In the genomic region with DNA sequence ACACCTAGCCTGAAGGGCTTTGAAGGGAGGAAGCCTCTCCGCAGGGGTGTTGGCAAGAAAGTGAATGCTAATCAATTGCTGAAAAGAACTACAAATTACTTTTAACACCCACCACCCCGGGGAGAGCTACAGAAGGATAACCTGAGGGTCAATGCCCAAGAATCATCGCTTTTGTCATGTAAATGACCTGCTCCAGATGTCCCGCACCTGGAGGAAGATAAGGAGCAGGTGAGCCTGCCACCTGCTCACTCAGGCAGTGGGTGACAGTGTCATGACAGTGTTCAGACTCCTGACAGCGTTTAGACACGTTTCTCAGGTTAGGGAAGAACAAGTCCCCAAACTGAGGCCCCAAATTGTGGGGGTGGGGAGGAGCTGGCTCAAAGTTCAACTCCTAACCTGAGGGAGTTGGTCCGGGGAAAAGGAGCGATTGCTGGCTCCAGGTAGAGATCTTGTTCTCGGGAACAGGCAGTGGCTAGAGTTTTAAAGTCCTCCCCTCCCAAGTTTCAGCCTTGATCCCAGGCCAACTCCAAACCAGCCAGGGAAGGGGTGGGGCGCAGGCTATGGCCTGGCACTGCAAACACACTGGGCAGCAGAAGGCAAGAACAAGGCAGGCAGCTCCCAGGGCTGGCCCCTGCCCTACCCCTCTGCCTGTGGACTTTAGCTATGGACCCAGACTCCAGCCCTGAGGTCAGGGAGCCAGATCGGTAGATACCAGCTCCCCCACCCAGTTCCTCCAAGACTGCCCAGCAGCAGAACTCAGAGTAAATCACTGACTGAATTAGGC, we compare ENCODE assay signal across 9 mouse cellular contexts. TPM values are rescaled to one million over a fixed set of nuclear protein-coding genes. Genes with fewer than 3 reads are reported as not detected.
DNase-seq lines count a peak whose midpoint lies in the region; ATAC-seq lines count a peak whose summit lies in the region.
"Had no signal": no experiment of that assay in that cellular context is flagged by ENCODE, and none has a peak within 500 bp of the region (broad histone marks: within the 10 kb centered on the region; RNA-seq: fewer than 3 reads in every experiment).

No protein-coding gene starts in this region.

- H3K27me3 ChIP-seq in forebrain, embryonic 12.5 days: no peaks in the 10 kb centered on the region
- no peaks in the 10 kb centered on the region for H3K27me3 ChIP-seq in forebrain, embryonic 11.5 days (ENCODE audit: control insufficient read depth, insufficient read depth, low read length)
- no peaks in the 10 kb centered on the region for H3K27me3 ChIP-seq in heart, embryonic 16.5 days (ENCODE audit: control insufficient read depth, insufficient read depth, low read length)
- no peaks in the 10 kb centered on the region for H3K27me3 ChIP-seq in liver, embryonic 11.5 days (replicated peaks; ENCODE audit: control insufficient read depth, insufficient read depth, low read length)

- peak overlapping the region; percentile 36 for H3K27ac ChIP-seq in forebrain, embryonic 12.5 days
- H3K27ac ChIP-seq in forebrain, embryonic 11.5 days (ENCODE audit: low read depth, low read length): no peak overlapping the region; the same call in 1 of the 2 replicates
- H3K27ac ChIP-seq in heart, embryonic 16.5 days (ENCODE audit: low read length): 0 out of 2 replicates have a peak overlapping the region, but pooled peaks have one; percentile 36
- H3K27ac ChIP-seq in liver, embryonic 11.5 days (ENCODE audit: low read depth, low read length): no peak overlapping the region

- WGBS in forebrain, embryonic 12.5 days: 17% methylated on average over 11 of the region's 11 CpGs
- 24% methylated on average over 11 of the region's 11 CpGs for WGBS in forebrain, embryonic 11.5 days
- WGBS in heart, embryonic 16.5 days: 36% methylated on average over 11 of the region's 11 CpGs
- WGBS in liver, embryonic 11.5 days: 55% methylated on average over 11 of the region's 11 CpGs

- ATAC-seq in forebrain, embryonic 12.5 days (ENCODE audit: low FRiP score): no peak
- no peak for ATAC-seq in forebrain, embryonic 11.5 days (replicated peaks; ENCODE audit: low FRiP score)
- 0 out of 2 replicates have a peak, but pooled peaks have one; percentile 37 for ATAC-seq in heart, embryonic 16.5 days (replicated peaks; ENCODE audit: extremely low read depth, insufficient read depth, low FRiP score)
- ATAC-seq in liver, embryonic 11.5 days (replicated peaks; ENCODE audit: low FRiP score): peak; percentile 22; the same call in 1 of the 2 replicates
- no peak for ATAC-seq in activated CD4-positive, CD25-positive, alpha-beta regulatory T cell, adult 4 months

- no peak overlapping the region for H3K4me3 ChIP-seq in forebrain, embryonic 12.5 days (replicated peaks)
- H3K4me3 ChIP-seq in forebrain, embryonic 11.5 days (ENCODE audit: low read depth, low read length): no peak overlapping the region
- no peak overlapping the region for H3K4me3 ChIP-seq in heart, embryonic 16.5 days (ENCODE audit: low read length)
- H3K4me3 ChIP-seq in liver, embryonic 11.5 days (ENCODE audit: low read depth, low read length): no peak overlapping the region
- H3K4me3 ChIP-seq: myocyte had no signal

- no peak overlapping the region for H3K4me2 ChIP-seq in forebrain, embryonic 12.5 days
- H3K4me2 ChIP-seq in forebrain, embryonic 11.5 days (ENCODE audit: low read depth, low read length, severe bottlenecking): no peak overlapping the region
- H3K4me2 ChIP-seq in heart, embryonic 16.5 days (ENCODE audit: low read depth, low read length): no peak overlapping the region
- no peak overlapping the region for H3K4me2 ChIP-seq in liver, embryonic 11.5 days

- H3K9me3 ChIP-seq in forebrain, embryonic 12.5 days: no peaks in the 10 kb centered on the region
- no peaks in the 10 kb centered on the region for H3K9me3 ChIP-seq in forebrain, embryonic 11.5 days (ENCODE audit: control insufficient read depth, low read length)
- no peaks in the 10 kb centered on the region for H3K9me3 ChIP-seq in heart, embryonic 16.5 days (replicated peaks; ENCODE audit: control insufficient read depth, low read length)
- H3K9me3 ChIP-seq in liver, embryonic 11.5 days (ENCODE audit: control insufficient read depth, low read length): no peaks in the 10 kb centered on the region

- peaks cover 86% of the 10 kb centered on the region for H3K4me1 ChIP-seq in forebrain, embryonic 12.5 days
- H3K4me1 ChIP-seq in forebrain, embryonic 11.5 days (replicated peaks; ENCODE audit: control insufficient read depth, insufficient read depth, low read length): peaks cover 16% of the 10 kb centered on the region
- peaks cover 34% of the 10 kb centered on the region for H3K4me1 ChIP-seq in heart, embryonic 16.5 days (ENCODE audit: control insufficient read depth, insufficient read depth, low read length)
- H3K4me1 ChIP-seq in liver, embryonic 11.5 days (replicated peaks; ENCODE audit: control insufficient read depth, insufficient read depth, low read length): peaks cover 11% of the 10 kb centered on the region

- peaks cover 19% of the 10 kb centered on the region for H3K36me3 ChIP-seq in forebrain, embryonic 12.5 days (replicated peaks)
- no peaks in the 10 kb centered on the region; the same call in 1 of the 2 replicates for H3K36me3 ChIP-seq in forebrain, embryonic 11.5 days (ENCODE audit: control insufficient read depth, insufficient read depth, low read length)
- no peaks in the 10 kb centered on the region for H3K36me3 ChIP-seq in heart, embryonic 16.5 days (ENCODE audit: control insufficient read depth, insufficient read depth)
- peaks cover 8% of the 10 kb centered on the region; the same call in 1 of the 2 replicates for H3K36me3 ChIP-seq in liver, embryonic 11.5 days (ENCODE audit: control insufficient read depth, insufficient read depth, low read length)

- no peak for DNase-seq in forebrain, embryonic 11.5 days (ENCODE audit: low spot score)
- DNase-seq in ES-CJ7 (ENCODE audit: low read depth, low spot score): peak; percentile 96
- no peak for DNase-seq in liver, embryonic 11.5 days (ENCODE audit: low spot score)
- DNase-seq in testis, postnatal 10 days (ENCODE audit: low spot score): peak; percentile 64
- no peak for DNase-seq in layer of hippocampus, postnatal 25 days (ENCODE audit: extremely low spot score in 1 of 2, low spot score in 1 of 2)

- H3K9ac ChIP-seq in forebrain, embryonic 12.5 days: no peak overlapping the region
- no peak overlapping the region for H3K9ac ChIP-seq in forebrain, embryonic 11.5 days (ENCODE audit: low read length)
- H3K9ac ChIP-seq in heart, embryonic 16.5 days (ENCODE audit: low read length): no peak overlapping the region
- no peak overlapping the region for H3K9ac ChIP-seq in liver, embryonic 11.5 days (ENCODE audit: low read depth, low read length)

RNA-seq across cellular contexts. Expression of a gene that starts 36.8 kb away (rescaled TPM):
- polyA plus RNA-seq in forebrain, embryonic 12.5 days (2016; fragmentation: Nextera tagmentation; extraction: Ambion mirVana): 62.7 and 74.3 TPM in 2 replicates
- 49.9 and 56.0 TPM in 2 replicates for polyA plus RNA-seq in forebrain, embryonic 11.5 days (2014; fragmentation: Nextera tagmentation; extraction: Ambion mirVana)
- 29.0 and 29.3 TPM in 2 replicates for polyA plus RNA-seq in heart, embryonic 16.5 days (2015; fragmentation: Nextera tagmentation; extraction: Ambion mirVana)
- 22.0 and 22.8 TPM in 2 replicates for polyA plus RNA-seq in liver, embryonic 11.5 days (2014; fragmentation: Nextera tagmentation; extraction: Ambion mirVana)
- polyA plus RNA-seq in activated CD4-positive, CD25-positive, alpha-beta regulatory T cell, adult 4 months (2017; shearing (Covaris generic)): 10 to 100 TPM; 17.2 to 23.9 TPM
- total RNA-seq in layer of hippocampus, postnatal 25 days (2021): 10 to 100 TPM; 69.2 to 83.9 TPM

Comparison
In these comparisons a context has a peak if more than half of its experiments do, and no peak if none do; other contexts are left out.
1. H3K27ac ChIP-seq: peak in forebrain, embryonic 12.5 days (single experiment) and heart, embryonic 16.5 days (single experiment); none in forebrain, embryonic 11.5 days (single experiment) and liver, embryonic 11.5 days (single experiment).
2. ATAC-seq: peak in heart, embryonic 16.5 days (single experiment) and liver, embryonic 11.5 days (single experiment); none in forebrain, embryonic 12.5 days (single experiment), forebrain, embryonic 11.5 days (single experiment) and activated CD4-positive, CD25-positive, alpha-beta regulatory T cell, adult 4 months (single experiment).
3. DNase-seq: peak in ES-CJ7 (single experiment) and testis, postnatal 10 days (single experiment); none in forebrain, embryonic 11.5 days (single experiment), liver, embryonic 11.5 days (single experiment) and layer of hippocampus, postnatal 25 days (0 of 2).